Mouse (Mus musculus) CD4-positive, CD25-positive, alpha-beta regulatory T cell, adult 4 months (primary cell): ENCODE results near the gene Smtnl2. TPM values are rescaled to one million over a fixed set of nuclear protein-coding genes. Genes with fewer than 3 reads are reported as not detected.

Experiments used
- ATAC-seq: one replicate; pipeline ENCODE4 v1.8.0; 2017
- polyA plus RNA-seq, 2 experiments: library from polyadenylated mRNA; unstranded; fragments of 100-300 nt; shearing (Covaris generic); gene quantifications; one replicate each; pipeline ENCODE4 v1.2.1; 2017

Gene Smtnl2
- polyA plus RNA-seq, 2 experiments from 2014 or later, result 0.23 TPM; not detected in 1

GRCm38 (mm10) chr11:72425201-72425600 lies 13.7 kb upstream of the Smtnl2 start:
- no peak for ATAC-seq

- ATAC-seq, result no peak
Observed at GRCm38 (mm10) chr11:72423686-72424085, 12.2 kb upstream of the Smtnl2 start.

- no peak for ATAC-seq
Observed at GRCm38 (mm10) chr11:72421518-72422278, 10.2 kb upstream of the Smtnl2 start.

GRCm38 (mm10) chr11:72420460-72421122 lies 9.1 kb upstream of the Smtnl2 start:
- no peak for ATAC-seq

GRCm38 (mm10) chr11:72419006-72419405 lies 7.5 kb upstream of the Smtnl2 start:
- no peak for ATAC-seq

- ATAC-seq, result no peak
Observed at GRCm38 (mm10) chr11:72418227-72418626, 6.7 kb upstream of the Smtnl2 start.

- ATAC-seq, result no peak
Observed at GRCm38 (mm10) chr11:72417376-72417775, 5.9 kb upstream of the Smtnl2 start.

GRCm38 (mm10) chr11:72416666-72417065 lies 5.2 kb upstream of the Smtnl2 start:
- no peak for ATAC-seq

- no peak for ATAC-seq
Observed at GRCm38 (mm10) chr11:72415155-72415554, 3.6 kb upstream of the Smtnl2 start.

GRCm38 (mm10) chr11:72413601-72414190 lies 2.2 kb upstream of the Smtnl2 start:
- ATAC-seq, result no peak

GRCm38 (mm10) chr11:72413016-72413415 lies 1.5 kb upstream of the Smtnl2 start:
- no peak for ATAC-seq

- ATAC-seq, result no peak
Observed at GRCm38 (mm10) chr11:72411945-72412344, 432 bp upstream of the Smtnl2 start.

- ATAC-seq, result no peak
Observed at GRCm38 (mm10) chr11:72410521-72411092, 906 bp downstream of the Smtnl2 start.

- ATAC-seq, result no peak
Observed at GRCm38 (mm10) chr11:72409649-72410385, 1.7 kb downstream of the Smtnl2 start.

- ATAC-seq, result no peak
Observed at GRCm38 (mm10) chr11:72408451-72409170, 2.9 kb downstream of the Smtnl2 start.

- no peak for ATAC-seq
Observed at GRCm38 (mm10) chr11:72407574-72407973, 3.9 kb downstream of the Smtnl2 start.

- no peak for ATAC-seq
Observed at GRCm38 (mm10) chr11:72407081-72407480, 4.4 kb downstream of the Smtnl2 start.

- no peak for ATAC-seq
Observed at GRCm38 (mm10) chr11:72406079-72406675, 5.3 kb downstream of the Smtnl2 start.

GRCm38 (mm10) chr11:72405532-72405931 lies 6.0 kb downstream of the Smtnl2 start:
- no peak for ATAC-seq

- no peak for ATAC-seq
Observed at GRCm38 (mm10) chr11:72402969-72403368, 8.5 kb downstream of the Smtnl2 start.

- ATAC-seq, result no peak
Observed at GRCm38 (mm10) chr11:72402017-72402416, 9.5 kb downstream of the Smtnl2 start.

GRCm38 (mm10) chr11:72401068-72401467 lies 10.4 kb downstream of the Smtnl2 start:
- ATAC-seq, result no peak
